Mouse (Mus musculus) midbrain, postnatal 0 days (tissue): ENCODE results near the gene Dll4. TPM values are rescaled to one million over a fixed set of nuclear protein-coding genes. Genes with fewer than 3 reads are reported as not detected.

Source experiments
- ATAC-seq: fragments of 200-750 bp; cut with Nextera tagmentation; 2 replicates; pipeline ENCODE4 v1.8.0; 2017; ENCODE audit warnings: moderate number of reproducible peaks, mild to moderate bottlenecking, moderate TSS enrichment, moderate library complexity; ENCODE audit not compliant: low FRiP score
- DNase-seq: peaks from one replicate; pipeline ENCODE4 v3.0.0-alpha.2; 2015; ENCODE audit warnings: low spot score
- H3K27ac ChIP-seq: fragments of 300-500 bp; sonication (generic); 2 replicates; pipeline ENCODE4 v1.5.1; 2014; ENCODE audit warnings: low read depth, mild to moderate bottlenecking, low read length, mixed read lengths
- H3K27me3 ChIP-seq: fragments of 300-500 bp; sonication (generic); 2 replicates; pipeline ENCODE4 v1.6.1; 2014; ENCODE audit warnings: low read length, control low read depth, mixed read lengths; ENCODE audit not compliant: insufficient read depth
- H3K36me3 ChIP-seq: fragments of 300-500 bp; sonication (generic); 2 replicates; pipeline ENCODE4 v1.6.1; 2014; ENCODE audit warnings: low read length, control low read depth, mixed read lengths; ENCODE audit not compliant: insufficient read depth
- H3K4me1 ChIP-seq: fragments of 300-500 bp; sonication (generic); 2 replicates; pipeline ENCODE4 v1.6.1; 2014; ENCODE audit warnings: mild to moderate bottlenecking, control low read depth, antibody characterized with exemption, low read length, mixed read lengths; ENCODE audit not compliant: insufficient read depth
- H3K4me2 ChIP-seq: fragments of 300-500 bp; sonication (generic); 2 replicates; pipeline ENCODE4 v1.6.1; 2014; ENCODE audit warnings: low read depth, mild to moderate bottlenecking, low read length, mixed read lengths; ENCODE audit not compliant: poor library complexity, severe bottlenecking
- H3K4me3 ChIP-seq: fragments of 300-500 bp; sonication (generic); 2 replicates; pipeline ENCODE4 v1.5.1; 2014; ENCODE audit warnings: low read depth, mild to moderate bottlenecking, low read length, moderate library complexity
- H3K9ac ChIP-seq: fragments of 300-500 bp; sonication (generic); replicated peaks from 2 replicates; pipeline ENCODE4 v1.6.1; 2014; ENCODE audit warnings: mild to moderate bottlenecking, low read length, moderate library complexity, mixed read lengths; ENCODE audit not compliant: poor library complexity, severe bottlenecking
- H3K9me3 ChIP-seq: fragments of 300-500 bp; sonication (generic); 2 replicates; pipeline ENCODE4 v1.6.1; 2016; ENCODE audit warnings: low read length, control low read depth
- CTCF ChIP-seq: IDR thresholded peaks from 2 replicates; pipeline ENCODE4 v1.5.1; 2016; ENCODE audit warnings: antibody characterized with exemption, mild to moderate bottlenecking
- WGBS: fragments of 180-500 bp; shearing (Covaris S2); extraction: QIAGEN DNeasy Blood & Tissue Kit; methylation state at CpG from one replicate; pipeline ENCODE4 v1.1.7; 2014; 5-methylcytosine and 5-hydroxymethylcytosine counted together
- polyA plus RNA-seq: library from polyadenylated mRNA; unstranded; fragments of >200 nt; fragmentation: Nextera tagmentation; extraction: Ambion mirVana; gene quantifications from 2 replicates; pipeline ENCODE4 v1.2.1, GENCODE M21; 2015
- total RNA-seq: library from RNA; depleted of rRNA; stranded (reverse); fragments of >200 nt; gene quantifications from 2 replicates; pipeline ENCODE4 v1.2.3, GENCODE M21; 2014

The Dll4 gene
- total and polyA plus RNA-seq, 2 experiments from 2014 or later: 2.6 to 3.9 TPM

DNA sequence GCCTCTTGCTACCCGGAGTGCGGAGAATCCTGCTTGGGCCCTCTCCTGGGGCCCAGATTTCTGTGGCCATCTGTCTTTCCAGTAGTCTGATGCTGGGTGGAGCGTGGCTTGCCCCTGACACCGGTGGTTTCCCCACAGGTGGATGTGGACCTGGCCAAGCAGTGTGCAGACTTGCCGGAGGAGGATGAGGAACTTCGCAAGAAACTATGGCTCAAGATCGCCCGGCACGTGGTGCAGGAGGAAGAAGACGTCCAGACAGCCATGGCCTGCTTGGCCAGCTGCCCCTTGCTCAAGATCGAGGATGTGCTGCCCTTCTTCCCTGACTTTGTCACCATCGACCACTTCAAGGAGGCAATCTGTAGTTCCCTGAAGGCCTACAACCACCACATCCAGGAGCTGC is 28.8 kb upstream of the Dll4 start:
- no peak for ATAC-seq
- no peak overlapping the region for H3K9ac ChIP-seq
- DNase-seq: no peak

DNA sequence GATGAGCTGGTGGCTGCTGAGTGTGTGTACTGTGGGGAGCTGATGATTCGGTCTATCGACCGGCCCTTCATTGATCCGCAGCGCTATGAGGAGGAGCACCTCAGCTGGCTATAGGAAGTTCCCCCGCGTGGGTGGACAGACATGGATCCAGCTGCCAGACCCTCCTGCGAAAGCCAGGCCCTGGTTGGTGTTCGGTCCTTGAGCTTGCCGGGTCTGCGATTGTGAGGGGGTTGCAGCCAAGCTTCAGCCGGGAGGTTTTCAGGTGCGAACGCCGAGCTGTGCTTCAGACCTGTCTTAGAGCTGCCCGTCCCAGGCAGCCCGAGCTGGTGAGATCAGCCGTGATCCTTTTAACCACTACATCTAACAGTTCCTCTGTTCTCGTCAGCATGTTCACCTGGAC is 28.1 kb upstream of the Dll4 start:
- no peaks in the 10 kb centered on the region for H3K4me1 ChIP-seq
- no peak for TF ChIP-seq CTCF
- H3K4me3 ChIP-seq: no peak overlapping the region
- H3K27me3 ChIP-seq: no peaks in the 10 kb centered on the region
- H3K9me3 ChIP-seq: no peaks in the 10 kb centered on the region
- no peak overlapping the region for H3K4me2 ChIP-seq
- no peak overlapping the region for H3K27ac ChIP-seq
- WGBS: 96% methylated on average over 19 of the region's 19 CpGs
- no peak overlapping the region for H3K9ac ChIP-seq
- DNase-seq (no peak), ATAC-seq (no peak)
- H3K36me3 ChIP-seq: peaks cover 64% of the 10 kb centered on the region

More for the DNA sequence above, 28.8 kb upstream of the Dll4 start:
- H3K9me3 ChIP-seq: no peaks in the 10 kb centered on the region
- H3K4me2 ChIP-seq: no peak overlapping the region
- WGBS: 92% methylated on average over 12 of the region's 12 CpGs
- TF ChIP-seq CTCF: no peak
- peaks cover 69% of the 10 kb centered on the region for H3K36me3 ChIP-seq
- H3K4me1 ChIP-seq: no peaks in the 10 kb centered on the region
- no peaks in the 10 kb centered on the region for H3K27me3 ChIP-seq
- no peak overlapping the region for H3K4me3 ChIP-seq
- no peak overlapping the region for H3K27ac ChIP-seq

DNA sequence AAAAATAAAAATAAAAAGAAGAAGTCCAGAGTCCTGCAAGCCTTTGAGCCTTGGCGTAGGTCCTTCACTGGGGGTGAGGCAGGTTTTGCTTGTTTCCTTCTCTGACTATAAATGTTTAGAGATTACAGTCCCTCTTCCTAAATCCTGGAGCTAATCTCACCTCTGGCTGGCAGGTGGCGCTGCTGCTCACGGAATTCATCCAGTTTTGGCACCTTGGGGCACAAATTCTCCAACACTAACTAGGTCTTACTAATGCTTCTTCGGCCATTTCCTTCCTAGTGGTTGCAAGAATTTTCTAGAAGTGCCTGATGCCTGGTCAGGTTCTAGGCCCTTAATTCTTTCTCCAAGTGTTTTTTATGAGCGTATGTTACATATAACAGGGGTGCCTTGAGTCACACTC is 27.3 kb upstream of the Dll4 start:
- Histone ChIP-seq H3K4me1 (no peaks in the 10 kb centered on the region), H3K9me3 (no peaks in the 10 kb centered on the region), H3K4me2 (no peak overlapping the region), H3K36me3 (peaks cover 56% of the 10 kb centered on the region), H3K27me3 (no peaks in the 10 kb centered on the region), H3K27ac (no peak overlapping the region), H3K9ac (no peak overlapping the region), H3K4me3 (no peak overlapping the region)
- DNase-seq (peak; percentile 66), ATAC-seq (no peak)
- WGBS: 41% methylated on average over 5 of the region's 5 CpGs
- TF ChIP-seq CTCF: peak; percentile 79

DNA sequence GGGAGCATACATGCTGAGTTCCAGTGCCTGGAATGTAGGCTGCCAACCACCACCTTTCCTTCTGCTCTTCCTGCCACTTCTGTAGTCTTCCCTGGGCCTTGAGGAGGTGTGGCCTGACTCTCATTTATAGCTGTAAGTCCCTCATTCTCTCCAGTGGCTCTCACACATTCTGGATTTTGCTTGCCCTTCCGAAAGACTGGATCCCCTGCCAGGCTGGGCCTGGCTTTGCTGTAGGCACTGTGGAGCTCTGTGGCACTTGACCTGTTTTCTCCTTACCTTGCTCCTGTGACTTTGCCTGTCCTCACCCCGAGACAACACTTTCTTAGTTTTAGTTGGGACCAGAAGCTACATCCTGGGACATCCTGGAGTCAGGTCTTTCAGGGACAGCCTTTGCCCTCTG is 26.7 kb upstream of the Dll4 start:
- Histone ChIP-seq H3K9me3 (no peaks in the 10 kb centered on the region), H3K36me3 (peaks cover 51% of the 10 kb centered on the region), H3K27me3 (no peaks in the 10 kb centered on the region), H3K27ac (no peak overlapping the region), H3K9ac (no peak overlapping the region), H3K4me2 (no peak overlapping the region), H3K4me1 (no peaks in the 10 kb centered on the region), H3K4me3 (no peak overlapping the region)
- ATAC-seq (no peak), DNase-seq (no peak)
- 92% methylated on average over 2 of the region's 2 CpGs for WGBS
- TF ChIP-seq CTCF: no peak

DNA sequence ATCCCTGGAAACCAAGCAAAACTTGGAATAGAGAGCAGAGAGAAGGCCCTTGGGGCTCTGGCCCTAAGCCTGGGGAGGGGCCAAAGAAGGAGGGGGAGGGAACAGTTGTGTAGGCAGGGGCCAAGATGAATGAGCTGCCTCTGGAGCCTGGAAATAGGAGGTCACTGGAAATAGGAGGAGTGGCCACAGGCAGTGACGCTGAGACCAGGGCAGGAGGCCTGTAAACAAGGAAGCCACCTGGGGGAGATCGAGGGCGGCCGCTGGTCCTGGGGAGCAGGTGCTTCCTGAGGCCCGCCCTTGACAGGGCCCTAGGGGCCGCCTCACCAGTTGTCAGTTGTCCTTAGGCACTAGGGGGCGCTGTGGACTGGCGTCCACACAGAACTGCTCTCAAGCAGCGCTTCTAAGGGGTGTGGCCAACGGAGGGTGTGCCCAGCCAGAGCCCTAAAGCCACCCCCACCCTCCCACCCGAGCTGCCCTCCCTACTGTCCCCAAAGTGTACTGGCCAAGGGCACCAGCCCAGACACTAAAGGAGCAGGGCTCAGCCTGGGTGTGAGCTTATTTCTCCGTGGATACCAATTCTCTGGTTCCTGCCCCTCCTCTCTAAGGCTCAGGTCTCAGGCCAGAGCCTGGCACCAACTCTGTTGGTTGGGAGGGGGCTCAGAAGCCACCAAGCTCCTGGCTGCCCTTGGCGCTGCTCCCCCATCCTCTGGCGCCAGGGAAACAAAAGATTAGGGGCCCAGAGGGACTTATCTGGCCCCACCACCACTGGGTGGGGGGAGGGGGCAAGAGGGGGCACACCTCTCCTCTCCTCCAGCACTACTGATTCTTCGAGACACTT is 25.4 kb upstream of the Dll4 start:
- no peaks in the 10 kb centered on the region for H3K27me3 ChIP-seq
- H3K4me3 ChIP-seq: no peak overlapping the region
- H3K9me3 ChIP-seq: no peaks in the 10 kb centered on the region
- H3K36me3 ChIP-seq: peaks cover 42% of the 10 kb centered on the region
- WGBS: 6% methylated on average over 15 of the region's 15 CpGs
- TF ChIP-seq CTCF: peak; percentile 71
- no peak overlapping the region for H3K9ac ChIP-seq
- DNase-seq (peak; percentile 88), ATAC-seq (peak; percentile 58)
- H3K4me1 ChIP-seq: no peaks in the 10 kb centered on the region
- no peak overlapping the region for H3K4me2 ChIP-seq
- no peak overlapping the region for H3K27ac ChIP-seq

DNA sequence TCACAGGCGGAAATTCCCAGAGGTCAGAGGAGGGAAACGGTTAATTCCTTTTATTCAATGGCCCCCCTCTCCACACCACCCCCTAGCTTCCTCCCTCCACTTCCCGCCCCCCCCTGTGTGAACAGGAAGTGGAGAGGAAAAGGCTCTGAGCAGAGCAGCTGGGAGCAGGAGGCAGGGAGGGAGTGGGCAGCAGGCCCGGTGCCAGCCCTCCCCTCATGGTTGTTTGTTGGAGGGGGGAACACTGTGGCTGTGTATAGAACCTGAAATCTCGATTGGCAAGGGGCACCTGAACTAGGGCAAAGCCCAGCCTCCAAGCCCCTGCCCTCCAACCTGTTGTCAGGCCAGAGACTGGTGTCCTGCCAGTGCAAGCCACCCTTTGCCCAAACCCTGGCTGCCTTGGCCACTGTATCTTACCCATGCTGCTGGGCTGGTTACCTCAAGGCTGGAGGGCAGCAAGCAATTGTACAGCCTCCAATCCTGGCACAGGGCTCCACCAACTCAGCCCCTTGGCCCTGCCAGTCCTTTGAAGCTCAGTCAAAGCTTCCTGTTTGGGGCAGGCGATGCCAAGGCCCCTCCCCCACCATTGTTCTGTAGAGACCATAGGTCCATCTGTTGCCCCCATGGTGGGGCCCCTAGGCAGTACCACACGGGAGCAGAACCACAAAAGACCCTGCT is 24.6 kb upstream of the Dll4 start:
- H3K4me1 ChIP-seq: no peaks in the 10 kb centered on the region
- H3K36me3 ChIP-seq: peaks cover 39% of the 10 kb centered on the region
- no peak overlapping the region for H3K9ac ChIP-seq
- H3K4me3 ChIP-seq: no peak overlapping the region
- no peaks in the 10 kb centered on the region for H3K9me3 ChIP-seq
- H3K4me2 ChIP-seq: no peak overlapping the region
- ATAC-seq: peak; percentile 34
- no peak overlapping the region for H3K27ac ChIP-seq
- no peak for TF ChIP-seq CTCF
- no peaks in the 10 kb centered on the region for H3K27me3 ChIP-seq
- DNase-seq: peak; percentile 61
- 31% methylated on average over 7 of the region's 7 CpGs for WGBS
